Mouse (Mus musculus) olfactory bulb, adult 2 months (tissue): Measurements from ENCODE around the gene Shc4.

Source experiments
- CTCF ChIP-seq: fragments of 200-500 bp; IDR thresholded peaks from 2 replicates; pipeline ENCODE4 v1.5.1; 2012; ENCODE audit warnings: low read depth, mild to moderate bottlenecking, low read length, moderate library complexity; ENCODE audit not compliant: insufficient read depth
- POLR2A ChIP-seq: fragments of 200-500 bp; IDR thresholded peaks from 2 replicates; pipeline ENCODE4 v1.6.1; 2012; ENCODE audit warnings: mild to moderate bottlenecking, low read depth, low read length, moderate library complexity; ENCODE audit not compliant: insufficient read depth

GRCm38 (mm10) chr2:125589287-125589686 lies 134.7 kb downstream of the Shc4 start:
- TF ChIP-seq CTCF, result no peak
- no peak for TF ChIP-seq POLR2A
